Mouse (Mus musculus) hindlimb bud, embryonic 11.5 days (tissue): ENCODE measurements around the gene Naxd.
"Not testable (repeated sequence)": the region's sequence is repeated elsewhere in the genome, so short reads cannot be mapped to it uniquely, and the experiment has no call there.

Source experiments
- DNase-seq: peaks from one replicate; pipeline ENCODE4 v3.0.0-alpha.2; 2012; ENCODE audit warnings: low read depth, low spot score; ENCODE audit errors: extremely low spot score

Naxd gene

GRCm38 (mm10) chr8:11497017-11497990 is at the start of gene Naxd:
Gene Naxd, plus strand, starts transcription at chr8:11497506.
- peak; percentile 61 for DNase-seq

- no peak for DNase-seq
Observed at GRCm38 (mm10) chr8:11447910-11448570, 49.3 kb upstream of the Naxd start.

- no peak for DNase-seq
Observed at GRCm38 (mm10) chr8:11450184-11451113, 46.9 kb upstream of the Naxd start.

GRCm38 (mm10) chr8:11452152-11452551 is 45.2 kb upstream of the Naxd start:
- DNase-seq = no peak

GRCm38 (mm10) chr8:11452559-11452958 is 44.7 kb upstream of the Naxd start:
- no peak for DNase-seq

GRCm38 (mm10) chr8:11452974-11453373 is 44.3 kb upstream of the Naxd start:
- DNase-seq = no peak

GRCm38 (mm10) chr8:11454228-11454627 is 43.1 kb upstream of the Naxd start:
- no peak for DNase-seq

- DNase-seq = no peak
Observed at GRCm38 (mm10) chr8:11457278-11457677, 40.0 kb upstream of the Naxd start.

GRCm38 (mm10) chr8:11457981-11458836 is 39.1 kb upstream of the Naxd start:
- DNase-seq = no peak

GRCm38 (mm10) chr8:11459016-11459415 is 38.3 kb upstream of the Naxd start:
- no peak for DNase-seq

GRCm38 (mm10) chr8:11460934-11461333 is 36.4 kb upstream of the Naxd start:
- DNase-seq = no peak

- no peak for DNase-seq
Observed at GRCm38 (mm10) chr8:11461847-11462246, 35.5 kb upstream of the Naxd start.

GRCm38 (mm10) chr8:11462641-11463040 is 34.7 kb upstream of the Naxd start:
- DNase-seq = no peak

- no peak for DNase-seq
Observed at GRCm38 (mm10) chr8:11463541-11463888, 33.8 kb upstream of the Naxd start.

- DNase-seq = no peak
Observed at GRCm38 (mm10) chr8:11463889-11464706, 33.2 kb upstream of the Naxd start.

- DNase-seq = no peak
Observed at GRCm38 (mm10) chr8:11464707-11464964, 32.7 kb upstream of the Naxd start.

GRCm38 (mm10) chr8:11465619-11466018 is 31.7 kb upstream of the Naxd start:
- DNase-seq = no peak

GRCm38 (mm10) chr8:11466528-11466927 is 30.8 kb upstream of the Naxd start:
- DNase-seq = not testable (repeated sequence)

GRCm38 (mm10) chr8:11469095-11469494 is 28.2 kb upstream of the Naxd start:
- DNase-seq = no peak

- DNase-seq = no peak
Observed at GRCm38 (mm10) chr8:11470694-11471093, 26.6 kb upstream of the Naxd start.
